ENCODE assay signal across 9 mouse cellular contexts in the genomic region with DNA sequence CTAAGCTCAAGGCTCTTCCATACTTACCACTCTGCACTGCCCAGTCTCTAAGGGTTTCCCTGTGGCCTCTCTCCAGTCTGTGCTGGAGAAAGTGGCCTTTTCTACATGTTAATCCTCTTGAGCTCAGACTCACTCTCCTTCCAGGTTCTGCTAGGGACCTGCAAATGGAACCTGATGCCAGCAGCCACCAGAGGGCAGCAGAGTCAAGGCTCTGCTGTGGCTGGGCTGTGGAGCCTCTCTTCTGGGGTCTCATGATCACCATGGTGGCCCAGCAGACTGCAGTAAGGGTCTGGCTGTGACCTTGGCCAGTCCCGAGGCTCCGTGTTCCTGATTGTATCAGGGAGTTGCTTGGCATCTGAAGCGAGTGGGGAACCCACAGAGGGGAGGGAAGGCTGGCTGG. TPM values are rescaled to one million over a fixed set of nuclear protein-coding genes. Genes with fewer than 3 reads are reported as not detected.
DNase-seq lines count a peak whose midpoint lies in the region; ATAC-seq and TF ChIP-seq lines count a peak whose summit lies in the region.
"Had no signal": no experiment of that assay in that cellular context is flagged by ENCODE, and none has a peak within 500 bp of the region (broad histone marks: within the 10 kb centered on the region; RNA-seq: fewer than 3 reads in every experiment).

No protein-coding gene starts in this region.

- no peak overlapping the region for H3K27ac ChIP-seq in liver, embryonic 12.5 days
- no peak overlapping the region for H3K27ac ChIP-seq in hindbrain, embryonic 13.5 days
- no peak overlapping the region for H3K27ac ChIP-seq in liver, embryonic 14.5 days

- no peaks in the 10 kb centered on the region for H3K9me3 ChIP-seq in liver, embryonic 12.5 days (replicated peaks)
- H3K9me3 ChIP-seq in hindbrain, embryonic 13.5 days, result no peaks in the 10 kb centered on the region
- H3K9me3 ChIP-seq in liver, embryonic 14.5 days (ENCODE audit: control insufficient read depth, low read length), result no peaks in the 10 kb centered on the region

- no peak overlapping the region for H3K9ac ChIP-seq in liver, embryonic 12.5 days
- H3K9ac ChIP-seq in hindbrain, embryonic 13.5 days, result 0 out of 2 replicates have a peak overlapping the region, but pooled peaks have one; percentile 10
- H3K9ac ChIP-seq in liver, embryonic 14.5 days (replicated peaks), result no peak overlapping the region

- WGBS in liver, embryonic 12.5 days (ENCODE audit: insufficient replicate concordance), result 0% methylated on average over 3 of the region's 3 CpGs
- WGBS in hindbrain, embryonic 13.5 days, result 4% methylated on average over 3 of the region's 3 CpGs
- 5% methylated on average over 3 of the region's 3 CpGs for WGBS in liver, embryonic 14.5 days (ENCODE audit: insufficient replicate concordance)

- peak; percentile 51 for DNase-seq in liver
- peak; percentile 49 for DNase-seq in adrenal gland, postnatal 14 days
- peak; percentile 59 for DNase-seq in embryo, embryonic 11.5 days (ENCODE audit: low read depth, low spot score)
- DNase-seq in liver, embryonic 14.5 days (ENCODE audit: low read depth in 3 of 3, low spot score in 3 of 3), result no peak
- peak; percentile 73 for DNase-seq in retina, postnatal 7 days (ENCODE audit: low read depth, low spot score)

- no peak for ATAC-seq in liver, embryonic 12.5 days
- ATAC-seq in hindbrain, embryonic 13.5 days (ENCODE audit: low FRiP score), result peak; percentile 64; the same call in 1 of the 2 replicates
- no peak for ATAC-seq in liver, embryonic 14.5 days (ENCODE audit: insufficient read depth)
- ATAC-seq in monocyte, adult 5-6 weeks (replicated peaks; ENCODE audit: insufficient number of reproducible peaks, low FRiP score, low TSS enrichment, poor library complexity, severe bottlenecking), result no peak

- no peaks in the 10 kb centered on the region for H3K36me3 ChIP-seq in liver, embryonic 12.5 days
- H3K36me3 ChIP-seq in hindbrain, embryonic 13.5 days, result no peaks in the 10 kb centered on the region
- H3K36me3 ChIP-seq in liver, embryonic 14.5 days (replicated peaks; ENCODE audit: control insufficient read depth, insufficient read depth, low read depth), result no peaks in the 10 kb centered on the region

- TF ChIP-seq CTCF in liver, embryonic 14.5 days (IDR thresholded peaks at IDR 0.05; ENCODE audit: low read depth), result peak; percentile 87

- no peak for TF ChIP-seq EP300 in liver, embryonic 14.5 days (IDR thresholded peaks at IDR 0.05; ENCODE audit: low read depth)

- no peaks in the 10 kb centered on the region for H3K4me1 ChIP-seq in liver, embryonic 12.5 days
- H3K4me1 ChIP-seq in hindbrain, embryonic 13.5 days (replicated peaks), result no peaks in the 10 kb centered on the region
- H3K4me1 ChIP-seq in liver, embryonic 14.5 days (replicated peaks; ENCODE audit: control insufficient read depth in 2 of 2, insufficient read depth in 2 of 2, low read length in 1 of 2), result no peaks in the 10 kb centered on the region

- H3K4me3 ChIP-seq in liver, embryonic 12.5 days, result no peak overlapping the region
- H3K4me3 ChIP-seq in hindbrain, embryonic 13.5 days, result no peak overlapping the region
- H3K4me3 ChIP-seq in liver, embryonic 14.5 days (ENCODE audit: insufficient read depth in 1 of 2, low read depth in 2 of 2, low read length in 2 of 2), result no peak overlapping the region

- H3K4me2 ChIP-seq in liver, embryonic 12.5 days, result no peak overlapping the region
- H3K4me2 ChIP-seq in hindbrain, embryonic 13.5 days, result no peak overlapping the region
- no peak overlapping the region for H3K4me2 ChIP-seq in liver, embryonic 14.5 days (ENCODE audit: low read depth)

- H3K27me3 ChIP-seq in liver, embryonic 12.5 days (replicated peaks), result 0 out of 2 replicates have a peak, but pooled peaks cover 4% of the 10 kb centered on the region
- H3K27me3 ChIP-seq in hindbrain, embryonic 13.5 days, result peaks cover 24% of the 10 kb centered on the region; the same call in 1 of the 2 replicates
- H3K27me3 ChIP-seq in liver, embryonic 14.5 days (ENCODE audit: control insufficient read depth, insufficient read depth, low read length), result no peaks in the 10 kb centered on the region

RNA-seq across cellular contexts. Expression of gene Pax7, which starts 39.3 kb away (rescaled TPM):
- polyA plus RNA-seq in liver, embryonic 12.5 days (2016; fragmentation: Nextera tagmentation; extraction: Ambion mirVana), result 0.07 TPM in 1 of 2 replicates, not detected in the other
- not detected in 2 replicates for total RNA-seq in adrenal gland, postnatal 14 days (2021)
- polyA plus RNA-seq in hindbrain, embryonic 13.5 days (2015; fragmentation: Nextera tagmentation; extraction: Ambion mirVana), result 0.84 and 1.6 TPM in 2 replicates
- polyA plus RNA-seq in liver, embryonic 14.5 days (2012; rRNA removed), result not detected in 2 replicates
- polyA plus RNA-seq in liver, embryonic 14.5 days (2014; fragmentation: Nextera tagmentation; extraction: Ambion mirVana), result not detected in 2 replicates
- not detected in 3 replicates for total RNA-seq in monocyte, adult 5-6 weeks (2017)
- polyA plus RNA-seq: heart, embryonic 14.5 days had no signal

Comparison
In these comparisons a context has a peak if more than half of its experiments do, and no peak if none do; other contexts are left out.
1. DNase-seq: peak in liver (single experiment), adrenal gland, postnatal 14 days (single experiment), embryo, embryonic 11.5 days (single experiment) and retina, postnatal 7 days (single experiment); none in liver, embryonic 14.5 days (0 of 3).